Mouse (Mus musculus) heart, embryonic 13.5 days (tissue): ENCODE data around the gene Gm853. TPM values are rescaled to one million over a fixed set of nuclear protein-coding genes. Genes with fewer than 3 reads are reported as not detected.
"Not testable (repeated sequence)": the region's sequence is repeated elsewhere in the genome, so short reads cannot be mapped to it uniquely, and the experiment has no call there.

ENCODE experiments used
- ATAC-seq: fragments of 200-750 bp; cut with Nextera tagmentation; 2 replicates; pipeline ENCODE4 v1.8.0; 2017; ENCODE audit warnings: moderate TSS enrichment; ENCODE audit not compliant: insufficient number of reproducible peaks, low FRiP score, low TSS enrichment; ENCODE audit errors: extremely low read depth
- H3K27ac ChIP-seq: fragments of 300-500 bp; sonication (generic); replicated peaks from 2 replicates; pipeline ENCODE4 v1.5.1; 2015; ENCODE audit warnings: moderate library complexity, mild to moderate bottlenecking, inconsistent platforms
- H3K27me3 ChIP-seq: fragments of 300-500 bp; sonication (generic); replicated peaks from 2 replicates; pipeline ENCODE4 v1.6.1; 2015; ENCODE audit warnings: mild to moderate bottlenecking, inconsistent platforms
- H3K36me3 ChIP-seq: fragments of 300-500 bp; sonication (generic); 2 replicates; pipeline ENCODE4 v1.6.1; 2015; ENCODE audit warnings: mild to moderate bottlenecking, inconsistent platforms
- H3K4me1 ChIP-seq: fragments of 300-500 bp; sonication (generic); 2 replicates; pipeline ENCODE4 v1.6.1; 2015; ENCODE audit warnings: inconsistent platforms
- H3K4me2 ChIP-seq: fragments of 300-500 bp; sonication (generic); 2 replicates; pipeline ENCODE4 v1.6.1; 2015; ENCODE audit warnings: inconsistent platforms, mild to moderate bottlenecking, moderate library complexity
- H3K4me3 ChIP-seq: fragments of 300-500 bp; sonication (generic); 2 replicates; pipeline ENCODE4 v1.5.1; 2015; ENCODE audit warnings: moderate library complexity, mild to moderate bottlenecking, inconsistent platforms
- H3K9ac ChIP-seq: fragments of 300-500 bp; sonication (generic); 2 replicates; pipeline ENCODE4 v1.6.1; 2015; ENCODE audit warnings: inconsistent platforms, mild to moderate bottlenecking, moderate library complexity
- H3K9me3 ChIP-seq: fragments of 300-500 bp; sonication (generic); 2 replicates; pipeline ENCODE4 v1.6.1; 2016; ENCODE audit warnings: inconsistent platforms
- WGBS: fragments of 180-500 bp; shearing (Covaris S2); methylation state at CpG from one replicate; pipeline ENCODE4 v1.1.7; 2015; ENCODE audit warnings: mixed read lengths; 5-methylcytosine and 5-hydroxymethylcytosine counted together
- polyA plus RNA-seq: library from polyadenylated mRNA; unstranded; fragments of >200 nt; fragmentation: Nextera tagmentation; extraction: Ambion mirVana; gene quantifications from 2 replicates; pipeline ENCODE4 v1.2.1, GENCODE M21; 2015

Gm853 gene
- polyA plus RNA-seq, 1 experiment from 2014 or later, result not detected

GRCm38 (mm10) chr4:130251172-130251705 lies 29.0 kb upstream of the Gm853 start:
- peaks cover 19% of the 10 kb centered on the region for H3K4me1 ChIP-seq
- ATAC-seq, result no peak
- WGBS, result 29% methylated on average over 7 of the region's 7 CpGs
- no peak overlapping the region for H3K9ac ChIP-seq
- H3K9me3 ChIP-seq, result no peaks in the 10 kb centered on the region
- peak overlapping the region; percentile 7; the same call in 1 of the 2 replicates for H3K4me2 ChIP-seq
- no peak overlapping the region for H3K27ac ChIP-seq
- no peaks in the 10 kb centered on the region for H3K36me3 ChIP-seq
- no peak overlapping the region for H3K4me3 ChIP-seq
- H3K27me3 ChIP-seq, result peaks cover 18% of the 10 kb centered on the region; the same call in 1 of the 2 replicates

GRCm38 (mm10) chr4:130248636-130249035 lies 26.4 kb upstream of the Gm853 start:
- no peak overlapping the region for H3K4me3 ChIP-seq
- H3K27ac ChIP-seq, result no peak overlapping the region
- no peaks in the 10 kb centered on the region for H3K9me3 ChIP-seq
- no peak for ATAC-seq
- no peak overlapping the region for H3K9ac ChIP-seq
- peaks cover 19% of the 10 kb centered on the region for H3K4me1 ChIP-seq
- no peaks in the 10 kb centered on the region for H3K36me3 ChIP-seq
- H3K27me3 ChIP-seq, result peaks cover 19% of the 10 kb centered on the region; the same call in 1 of the 2 replicates
- no peak overlapping the region for H3K4me2 ChIP-seq
- 68% methylated on average over 3 of the region's 3 CpGs for WGBS

DNA sequence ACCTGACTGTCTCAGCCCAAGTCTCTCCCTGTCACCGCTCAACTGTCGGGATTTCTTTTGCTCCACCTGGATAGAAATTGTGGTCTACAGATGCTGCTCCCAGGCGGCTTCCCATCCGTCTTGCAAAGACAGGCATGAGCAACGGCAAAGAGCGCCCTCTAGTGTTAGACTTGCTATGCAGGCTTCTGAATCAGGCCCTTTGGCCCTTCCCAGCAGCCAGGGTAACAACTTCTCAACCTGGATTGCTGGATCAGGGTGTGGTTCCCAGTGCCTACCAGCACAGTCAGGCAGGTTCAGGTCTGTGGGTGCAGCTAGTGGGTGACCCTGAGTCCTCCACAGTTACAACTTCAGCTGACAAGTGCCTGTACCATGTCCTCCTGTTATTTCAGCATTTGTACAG lies 23.9 kb upstream of the Gm853 start:
- no peak overlapping the region for H3K4me2 ChIP-seq
- H3K9me3 ChIP-seq, result no peaks in the 10 kb centered on the region
- H3K4me1 ChIP-seq, result no peaks in the 10 kb centered on the region
- no peak for ATAC-seq
- H3K36me3 ChIP-seq, result no peaks in the 10 kb centered on the region
- no peak overlapping the region for H3K4me3 ChIP-seq
- under 1% methylated on average over 6 of the region's 6 CpGs for WGBS
- H3K27me3 ChIP-seq, result peaks cover 19% of the 10 kb centered on the region; the same call in 1 of the 2 replicates
- H3K9ac ChIP-seq, result no peak overlapping the region
- H3K27ac ChIP-seq, result no peak overlapping the region

GRCm38 (mm10) chr4:130244749-130245148 lies 22.5 kb upstream of the Gm853 start:
- Histone ChIP-seq H3K9ac (no peak overlapping the region), H3K27ac (no peak overlapping the region), H3K4me1 (no peaks in the 10 kb centered on the region), H3K27me3 (peaks cover 19% of the 10 kb centered on the region; the same call in 1 of the 2 replicates), H3K36me3 (no peaks in the 10 kb centered on the region), H3K4me3 (no peak overlapping the region), H3K4me2 (no peak overlapping the region), H3K9me3 (no peaks in the 10 kb centered on the region)
- WGBS, result 45% methylated on average over 8 of the region's 8 CpGs
- ATAC-seq, result no peak

DNA sequence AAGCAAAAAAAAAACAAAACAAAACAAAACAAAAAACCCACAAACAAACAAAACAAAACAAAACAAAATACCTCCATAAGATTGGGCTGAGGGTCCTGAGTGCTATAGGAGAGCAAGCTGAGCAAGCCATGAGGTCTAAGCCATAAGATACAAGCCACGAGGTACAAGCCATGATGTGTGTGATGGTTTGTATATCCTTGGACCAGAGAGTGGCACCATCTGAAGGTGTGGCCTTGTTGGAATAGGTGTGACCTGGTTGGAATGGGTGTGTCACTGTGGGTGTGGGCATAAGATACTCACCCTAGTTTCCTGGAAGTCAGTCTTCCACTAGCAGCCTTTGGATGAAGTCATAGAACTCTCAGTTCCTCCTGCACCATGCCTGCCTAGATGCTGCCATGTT lies 21.4 kb upstream of the Gm853 start:
- not testable (repeated sequence) for ATAC-seq, H3K4me3 ChIP-seq

GRCm38 (mm10) chr4:130242956-130243355 lies 20.8 kb upstream of the Gm853 start:
- H3K4me3 ChIP-seq, result no peak overlapping the region
- no peak overlapping the region for H3K27ac ChIP-seq
- no peaks in the 10 kb centered on the region for H3K9me3 ChIP-seq
- H3K36me3 ChIP-seq, result no peaks in the 10 kb centered on the region
- 72% methylated on average over 5 of the region's 5 CpGs for WGBS
- no peaks in the 10 kb centered on the region for H3K4me1 ChIP-seq
- peaks cover 16% of the 10 kb centered on the region; the same call in 1 of the 2 replicates for H3K27me3 ChIP-seq
- ATAC-seq, result no peak
- peak overlapping the region; percentile 0; the same call in 1 of the 2 replicates for H3K4me2 ChIP-seq
- no peak overlapping the region for H3K9ac ChIP-seq

More for the DNA sequence above, 21.4 kb upstream of the Gm853 start:
- peaks cover 16% of the 10 kb centered on the region; the same call in 1 of the 2 replicates for H3K27me3 ChIP-seq
- H3K4me2 ChIP-seq, H3K27ac ChIP-seq, H3K9me3 ChIP-seq, H3K36me3 ChIP-seq, H3K4me1 ChIP-seq, H3K9ac ChIP-seq: not testable (repeated sequence)
- 50% methylated on average over 1 of the region's 1 CpGs for WGBS

DNA sequence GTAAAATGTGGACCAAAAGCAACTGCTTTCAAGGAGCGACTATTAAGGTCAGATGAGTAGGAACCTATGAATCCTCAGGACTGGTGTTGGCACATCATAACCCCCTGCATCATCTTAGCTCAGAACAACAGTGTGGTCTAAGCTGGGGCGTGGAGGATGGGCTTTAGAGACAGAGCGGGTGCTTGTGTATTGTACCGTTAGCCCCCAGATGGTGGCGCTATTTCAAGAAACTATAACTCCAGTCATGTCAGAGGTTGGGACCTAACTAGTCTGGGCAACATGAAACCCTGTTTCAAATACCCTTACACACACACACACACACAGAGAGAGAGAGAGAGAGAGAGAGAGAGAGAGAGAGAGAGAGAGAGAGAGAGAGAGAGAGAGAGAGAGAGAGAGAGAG lies 18.5 kb upstream of the Gm853 start:
- Histone ChIP-seq H3K36me3 (no peaks in the 10 kb centered on the region), H3K27me3 (peaks cover 6% of the 10 kb centered on the region; the same call in 1 of the 2 replicates), H3K4me1 (no peaks in the 10 kb centered on the region), H3K9me3 (no peaks in the 10 kb centered on the region), H3K27ac (no peak overlapping the region), H3K9ac (no peak overlapping the region), H3K4me3 (no peak overlapping the region), H3K4me2 (no peak overlapping the region)
- no peak for ATAC-seq
- 27% methylated on average over 5 of the region's 5 CpGs for WGBS

GRCm38 (mm10) chr4:130237607-130238006 lies 15.4 kb upstream of the Gm853 start:
- no peak for ATAC-seq
- no peaks in the 10 kb centered on the region for H3K27me3 ChIP-seq
- H3K9ac ChIP-seq, result no peak overlapping the region
- H3K4me3 ChIP-seq, result no peak overlapping the region
- H3K27ac ChIP-seq, result no peak overlapping the region
- 86% methylated on average over 4 of the region's 4 CpGs for WGBS
- no peaks in the 10 kb centered on the region for H3K9me3 ChIP-seq
- no peak overlapping the region for H3K4me2 ChIP-seq
- H3K4me1 ChIP-seq, result no peaks in the 10 kb centered on the region
- H3K36me3 ChIP-seq, result no peaks in the 10 kb centered on the region

DNA sequence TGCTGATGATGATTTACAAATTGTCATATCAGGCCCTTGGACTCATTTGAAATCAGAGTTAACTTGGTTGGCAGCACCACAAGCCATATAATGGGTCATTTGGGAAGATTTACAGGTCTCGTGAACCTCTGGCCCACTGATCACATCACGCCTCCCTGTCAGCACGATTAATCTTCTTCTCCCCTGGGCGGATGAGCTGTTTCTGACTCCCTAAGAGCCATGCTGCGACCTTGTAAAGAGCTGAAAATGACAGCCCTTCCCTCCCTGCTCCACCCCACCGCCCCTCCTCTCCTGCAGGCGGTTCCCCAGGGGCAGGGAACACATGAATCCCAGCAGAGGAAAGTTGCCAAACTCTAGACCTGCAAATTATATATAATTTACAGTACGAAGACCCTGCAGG lies 14.2 kb upstream of the Gm853 start:
- 41% methylated on average over 8 of the region's 8 CpGs for WGBS
- H3K4me1 ChIP-seq, result no peaks in the 10 kb centered on the region
- ATAC-seq, result no peak
- H3K4me2 ChIP-seq, result no peak overlapping the region
- H3K9ac ChIP-seq, result no peak overlapping the region
- H3K4me3 ChIP-seq, result no peak overlapping the region
- no peak overlapping the region for H3K27ac ChIP-seq
- no peaks in the 10 kb centered on the region for H3K27me3 ChIP-seq
- H3K9me3 ChIP-seq, result no peaks in the 10 kb centered on the region
- no peaks in the 10 kb centered on the region for H3K36me3 ChIP-seq

GRCm38 (mm10) chr4:130224071-130224470 lies 1.9 kb upstream of the Gm853 start:
- no peaks in the 10 kb centered on the region for H3K36me3 ChIP-seq
- H3K4me3 ChIP-seq, result no peak overlapping the region
- no peaks in the 10 kb centered on the region for H3K4me1 ChIP-seq
- peaks cover 16% of the 10 kb centered on the region for H3K27me3 ChIP-seq
- H3K4me2 ChIP-seq, result no peak overlapping the region
- ATAC-seq, result no peak
- no peak overlapping the region for H3K9ac ChIP-seq
- no peaks in the 10 kb centered on the region for H3K9me3 ChIP-seq
- H3K27ac ChIP-seq, result no peak overlapping the region

- Histone ChIP-seq H3K4me1 (no peaks in the 10 kb centered on the region), H3K27me3 (peaks cover 15% of the 10 kb centered on the region), H3K4me2 (no peak overlapping the region), H3K27ac (no peak overlapping the region), H3K36me3 (no peaks in the 10 kb centered on the region), H3K4me3 (no peak overlapping the region), H3K9me3 (no peaks in the 10 kb centered on the region), H3K9ac (no peak overlapping the region)
- no peak for ATAC-seq
- WGBS, result 80% methylated on average over 9 of the region's 9 CpGs
Measured at GRCm38 (mm10) chr4:130220176-130220575, 2.0 kb downstream of the Gm853 start.

DNA sequence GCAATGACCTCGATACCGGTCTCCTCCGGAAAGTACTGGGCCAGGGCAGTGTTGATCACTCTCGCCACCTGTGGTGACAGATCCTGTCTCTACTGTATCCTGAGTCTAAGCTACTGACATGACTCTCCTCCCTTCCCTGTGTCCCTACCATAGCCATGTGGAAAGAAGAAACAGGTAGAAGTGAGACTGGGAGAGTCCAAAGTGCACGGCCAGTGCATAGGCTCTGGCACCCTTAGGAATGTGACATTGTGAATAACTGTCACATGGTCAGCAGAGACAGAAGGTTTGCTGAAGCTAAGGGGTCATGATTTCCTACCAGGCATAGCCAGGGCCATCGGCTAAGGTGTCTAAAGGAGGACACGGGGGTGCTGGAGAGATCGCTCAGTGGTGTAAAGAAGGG lies 6.8 kb downstream of the Gm853 start:
- WGBS, result 81% methylated on average over 8 of the region's 8 CpGs

More for the DNA sequence above, 6.8 kb downstream of the Gm853 start:
- H3K9ac ChIP-seq, result no peak overlapping the region
- ATAC-seq, result no peak
- no peaks in the 10 kb centered on the region for H3K9me3 ChIP-seq
- H3K4me1 ChIP-seq, result no peaks in the 10 kb centered on the region
- no peak overlapping the region for H3K4me3 ChIP-seq
- no peak overlapping the region for H3K4me2 ChIP-seq
- no peaks in the 10 kb centered on the region for H3K36me3 ChIP-seq
- H3K27me3 ChIP-seq, result peaks cover 12% of the 10 kb centered on the region
- no peak overlapping the region for H3K27ac ChIP-seq
